Mouse (Mus musculus): ENCODE measurements around the gene Syndig1. TPM values are rescaled to one million over a fixed set of nuclear protein-coding genes. Genes with fewer than 3 reads are reported as not detected.

Syndig1 gene
- polyA plus RNA-seq, 1 experiment from 2014 or later = 7.4 TPM

- Histone ChIP-seq H3K27me3 (replicated peaks; ENCODE audit: control insufficient read depth, insufficient read depth, low read length) (no peaks in the 10 kb centered on the region), H3K9ac (ENCODE audit: low read depth, low read length) (no peak overlapping the region), H3K27ac (replicated peaks; ENCODE audit: low read depth, low read length) (no peak overlapping the region), H3K9me3 (ENCODE audit: control insufficient read depth, low read length) (no peaks in the 10 kb centered on the region), H3K4me2 (ENCODE audit: low read depth, low read length) (no peak overlapping the region), H3K4me3 (ENCODE audit: low read depth, low read length) (no peak overlapping the region), H3K4me1 (ENCODE audit: control insufficient read depth, insufficient read depth, low read length) (no peaks in the 10 kb centered on the region), H3K36me3 (ENCODE audit: control insufficient read depth, insufficient read depth, low read length) (no peaks in the 10 kb centered on the region)
- ATAC-seq (ENCODE audit: low read depth) (no peak), DNase-seq (ENCODE audit: low spot score) (no peak)
- 85% methylated on average over 3 of the region's 3 CpGs for WGBS
Measured at GRCm38 (mm10) chr2:149861002-149861401, 32.0 kb downstream of the Syndig1 start.

GRCm38 (mm10) chr2:149865914-149866435 is 37.0 kb downstream of the Syndig1 start:
- no peaks in the 10 kb centered on the region for H3K36me3 ChIP-seq (ENCODE audit: control insufficient read depth, insufficient read depth, low read length)
- ATAC-seq (ENCODE audit: low read depth) (no peak), DNase-seq (ENCODE audit: low spot score) (no peak)
- H3K4me2 ChIP-seq (ENCODE audit: low read depth, low read length) = no peak overlapping the region
- no peaks in the 10 kb centered on the region for H3K9me3 ChIP-seq (ENCODE audit: control insufficient read depth, low read length)
- H3K27me3 ChIP-seq (replicated peaks; ENCODE audit: control insufficient read depth, insufficient read depth, low read length) = no peaks in the 10 kb centered on the region
- no peak overlapping the region for H3K4me3 ChIP-seq (ENCODE audit: low read depth, low read length)
- 71% methylated on average over 5 of the region's 5 CpGs for WGBS
- no peak overlapping the region for H3K27ac ChIP-seq (replicated peaks; ENCODE audit: low read depth, low read length)
- no peaks in the 10 kb centered on the region for H3K4me1 ChIP-seq (ENCODE audit: control insufficient read depth, insufficient read depth, low read length)
- no peak overlapping the region for H3K9ac ChIP-seq (ENCODE audit: low read depth, low read length)

- H3K9me3 ChIP-seq (ENCODE audit: control insufficient read depth, low read length) = no peaks in the 10 kb centered on the region
- no peak overlapping the region for H3K4me3 ChIP-seq (ENCODE audit: low read depth, low read length)
- no peak overlapping the region for H3K4me2 ChIP-seq (ENCODE audit: low read depth, low read length)
- DNase-seq (ENCODE audit: low spot score) (no peak), ATAC-seq (ENCODE audit: low read depth) (no peak)
- no peaks in the 10 kb centered on the region for H3K4me1 ChIP-seq (ENCODE audit: control insufficient read depth, insufficient read depth, low read length)
- H3K27me3 ChIP-seq (replicated peaks; ENCODE audit: control insufficient read depth, insufficient read depth, low read length) = no peaks in the 10 kb centered on the region
- 45% methylated on average over 2 of the region's 2 CpGs for WGBS
- H3K27ac ChIP-seq (replicated peaks; ENCODE audit: low read depth, low read length) = no peak overlapping the region
- H3K9ac ChIP-seq (ENCODE audit: low read depth, low read length) = no peak overlapping the region
- H3K36me3 ChIP-seq (ENCODE audit: control insufficient read depth, insufficient read depth, low read length) = no peaks in the 10 kb centered on the region
Measured at GRCm38 (mm10) chr2:149870496-149870895, 41.5 kb downstream of the Syndig1 start.

DNA sequence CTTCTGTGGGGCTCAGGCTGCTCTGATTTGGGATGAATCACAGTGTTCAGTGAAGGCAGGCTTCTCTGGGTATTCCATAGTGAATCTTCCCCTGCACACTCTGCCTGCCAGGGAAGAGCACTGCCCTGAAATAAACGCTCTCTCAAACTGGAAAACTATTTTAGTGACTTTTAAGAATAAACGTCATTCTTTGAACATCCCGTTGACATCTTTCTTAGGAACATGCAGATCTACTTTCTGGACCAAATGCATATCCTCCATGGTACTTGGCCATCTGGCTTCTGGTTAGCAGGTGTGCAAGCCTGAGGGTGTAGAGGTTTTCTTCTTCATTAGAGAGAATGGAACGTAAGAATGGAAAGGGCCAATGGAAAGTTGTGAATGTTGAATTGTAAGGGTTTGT is 43.5 kb downstream of the Syndig1 start:
- no peak overlapping the region for H3K4me2 ChIP-seq (ENCODE audit: low read depth, low read length)
- H3K27me3 ChIP-seq (replicated peaks; ENCODE audit: control insufficient read depth, insufficient read depth, low read length) = no peaks in the 10 kb centered on the region
- no peak overlapping the region for H3K27ac ChIP-seq (replicated peaks; ENCODE audit: low read depth, low read length)
- H3K9me3 ChIP-seq (ENCODE audit: control insufficient read depth, low read length) = no peaks in the 10 kb centered on the region
- ATAC-seq (ENCODE audit: low read depth) (no peak), DNase-seq (ENCODE audit: low spot score) (no peak)
- no peaks in the 10 kb centered on the region for H3K36me3 ChIP-seq (ENCODE audit: control insufficient read depth, insufficient read depth, low read length)
- WGBS = 81% methylated on average over 4 of the region's 4 CpGs
- H3K4me3 ChIP-seq (ENCODE audit: low read depth, low read length) = no peak overlapping the region
- H3K4me1 ChIP-seq (ENCODE audit: control insufficient read depth, insufficient read depth, low read length) = no peaks in the 10 kb centered on the region
- H3K9ac ChIP-seq (ENCODE audit: low read depth, low read length) = no peak overlapping the region

- H3K36me3 ChIP-seq (ENCODE audit: control insufficient read depth, insufficient read depth, low read length) = no peaks in the 10 kb centered on the region
- ATAC-seq (ENCODE audit: low read depth) (no peak), DNase-seq (ENCODE audit: low spot score) (no peak)
- H3K9me3 ChIP-seq (ENCODE audit: control insufficient read depth, low read length) = no peaks in the 10 kb centered on the region
- no peak overlapping the region for H3K9ac ChIP-seq (ENCODE audit: low read depth, low read length)
- no peak overlapping the region for H3K4me2 ChIP-seq (ENCODE audit: low read depth, low read length)
- H3K27ac ChIP-seq (replicated peaks; ENCODE audit: low read depth, low read length) = no peak overlapping the region
- H3K27me3 ChIP-seq (replicated peaks; ENCODE audit: control insufficient read depth, insufficient read depth, low read length) = no peaks in the 10 kb centered on the region
- H3K4me1 ChIP-seq (ENCODE audit: control insufficient read depth, insufficient read depth, low read length) = no peaks in the 10 kb centered on the region
- H3K4me3 ChIP-seq (ENCODE audit: low read depth, low read length) = no peak overlapping the region
- WGBS = 83% methylated on average over 3 of the region's 3 CpGs
Measured at GRCm38 (mm10) chr2:149873346-149873745, 44.3 kb downstream of the Syndig1 start.

GRCm38 (mm10) chr2:149877954-149878353 is 48.9 kb downstream of the Syndig1 start:
- H3K36me3 ChIP-seq (ENCODE audit: control insufficient read depth, insufficient read depth, low read length) = no peaks in the 10 kb centered on the region
- no peaks in the 10 kb centered on the region for H3K9me3 ChIP-seq (ENCODE audit: control insufficient read depth, low read length)
- 56% methylated on average over 2 of the region's 2 CpGs for WGBS
- no peak overlapping the region for H3K4me3 ChIP-seq (ENCODE audit: low read depth, low read length)
- H3K9ac ChIP-seq (ENCODE audit: low read depth, low read length) = no peak overlapping the region
- no peaks in the 10 kb centered on the region for H3K27me3 ChIP-seq (replicated peaks; ENCODE audit: control insufficient read depth, insufficient read depth, low read length)
- H3K4me1 ChIP-seq (ENCODE audit: control insufficient read depth, insufficient read depth, low read length) = no peaks in the 10 kb centered on the region
- ATAC-seq (ENCODE audit: low read depth) = no peak
- H3K27ac ChIP-seq (replicated peaks; ENCODE audit: low read depth, low read length) = no peak overlapping the region
- no peak for DNase-seq (ENCODE audit: low spot score)
- no peak overlapping the region for H3K4me2 ChIP-seq (ENCODE audit: low read depth, low read length)

DNA sequence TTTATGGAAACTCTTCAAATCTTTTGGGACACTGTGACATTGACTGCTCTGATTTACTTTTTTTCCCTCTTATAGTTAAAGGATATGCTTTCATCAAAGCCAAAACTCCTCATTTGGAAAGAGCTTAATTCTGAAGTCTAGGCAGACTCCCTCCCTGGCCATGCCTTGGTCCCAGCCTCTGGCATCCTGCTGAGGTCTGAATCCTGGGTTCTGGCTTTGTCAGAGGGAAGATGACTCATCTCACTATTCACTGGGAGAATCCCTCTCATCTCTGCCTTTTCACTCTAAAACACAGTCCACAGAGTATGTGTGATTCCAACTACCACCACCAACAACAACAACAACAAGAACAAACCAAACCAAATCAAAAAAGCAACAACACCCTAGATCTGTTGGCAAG is 58.6 kb downstream of the Syndig1 start:
- no peaks in the 10 kb centered on the region for H3K36me3 ChIP-seq (ENCODE audit: control insufficient read depth, insufficient read depth, low read length)
- no peaks in the 10 kb centered on the region for H3K4me1 ChIP-seq (ENCODE audit: control insufficient read depth, insufficient read depth, low read length)
- H3K27me3 ChIP-seq (replicated peaks; ENCODE audit: control insufficient read depth, insufficient read depth, low read length) = no peaks in the 10 kb centered on the region
- ATAC-seq (ENCODE audit: low read depth) (no peak), DNase-seq (ENCODE audit: low spot score) (no peak)
- H3K9me3 ChIP-seq (ENCODE audit: control insufficient read depth, low read length) = no peaks in the 10 kb centered on the region
- no peak overlapping the region for H3K4me2 ChIP-seq (ENCODE audit: low read depth, low read length)
- H3K27ac ChIP-seq (replicated peaks; ENCODE audit: low read depth, low read length) = no peak overlapping the region
- no peak overlapping the region for H3K9ac ChIP-seq (ENCODE audit: low read depth, low read length)
- H3K4me3 ChIP-seq (ENCODE audit: low read depth, low read length) = no peak overlapping the region

- H3K4me2 ChIP-seq (ENCODE audit: low read depth, low read length) = no peak overlapping the region
- ATAC-seq (ENCODE audit: low read depth) (peak; percentile 60; the same call in 1 of the 2 replicates), DNase-seq (ENCODE audit: low spot score) (peak; percentile 39)
- H3K4me1 ChIP-seq (ENCODE audit: control insufficient read depth, insufficient read depth, low read length) = no peaks in the 10 kb centered on the region
- no peaks in the 10 kb centered on the region for H3K9me3 ChIP-seq (ENCODE audit: control insufficient read depth, low read length)
- no peaks in the 10 kb centered on the region for H3K36me3 ChIP-seq (ENCODE audit: control insufficient read depth, insufficient read depth, low read length)
- H3K27me3 ChIP-seq (replicated peaks; ENCODE audit: control insufficient read depth, insufficient read depth, low read length) = no peaks in the 10 kb centered on the region
- 30% methylated on average over 2 of the region's 2 CpGs for WGBS
- H3K4me3 ChIP-seq (ENCODE audit: low read depth, low read length) = no peak overlapping the region
- H3K27ac ChIP-seq (replicated peaks; ENCODE audit: low read depth, low read length) = no peak overlapping the region
- no peak overlapping the region for H3K9ac ChIP-seq (ENCODE audit: low read depth, low read length)
Measured at GRCm38 (mm10) chr2:149891647-149892046, 62.6 kb downstream of the Syndig1 start.

DNA sequence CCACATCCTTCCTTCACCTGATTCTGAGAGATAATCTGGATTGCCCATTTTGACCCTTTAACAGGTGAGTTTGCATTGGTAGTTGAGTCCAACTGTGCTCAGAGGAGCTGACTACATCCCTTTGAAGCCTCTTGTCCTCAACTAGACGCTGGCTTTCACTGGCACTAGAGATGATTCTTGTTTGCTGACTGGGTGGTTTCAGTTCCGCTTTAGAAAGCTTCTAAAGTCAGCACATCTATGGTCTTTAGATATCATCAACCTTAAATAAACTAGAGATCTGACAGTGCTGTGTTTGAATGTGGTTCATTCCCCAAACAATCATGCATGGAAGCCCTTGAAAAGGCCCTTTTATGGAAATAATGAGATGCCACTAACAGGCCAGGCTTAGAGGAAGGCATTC is 67.3 kb downstream of the Syndig1 start:
- 75% methylated on average over 2 of the region's 2 CpGs for WGBS
- no peaks in the 10 kb centered on the region for H3K4me1 ChIP-seq (ENCODE audit: control insufficient read depth, insufficient read depth, low read length)
- no peaks in the 10 kb centered on the region for H3K36me3 ChIP-seq (ENCODE audit: control insufficient read depth, insufficient read depth, low read length)
- H3K9me3 ChIP-seq (ENCODE audit: control insufficient read depth, low read length) = no peaks in the 10 kb centered on the region
- no peak overlapping the region for H3K9ac ChIP-seq (ENCODE audit: low read depth, low read length)
- H3K27me3 ChIP-seq (replicated peaks; ENCODE audit: control insufficient read depth, insufficient read depth, low read length) = no peaks in the 10 kb centered on the region
- H3K27ac ChIP-seq (replicated peaks; ENCODE audit: low read depth, low read length) = no peak overlapping the region
- no peak for ATAC-seq (ENCODE audit: low read depth)
- no peak for DNase-seq (ENCODE audit: low spot score)
- no peak overlapping the region for H3K4me3 ChIP-seq (ENCODE audit: low read depth, low read length)
- no peak overlapping the region for H3K4me2 ChIP-seq (ENCODE audit: low read depth, low read length)
